Mouse (Mus musculus) lung, adult 2 months (tissue): ENCODE measurements around the gene Lars2.

Experiments used
- CTCF ChIP-seq: fragments of 200-500 bp; IDR thresholded peaks from 2 replicates; pipeline ENCODE4 v1.5.1; 2011; ENCODE audit warnings: mild to moderate bottlenecking, low read length, control low read depth; ENCODE audit not compliant: insufficient read depth
- POLR2A ChIP-seq: fragments of 200-500 bp; IDR thresholded peaks from 2 replicates; pipeline ENCODE4 v1.6.1; 2011; ENCODE audit warnings: low read depth, mild to moderate bottlenecking, control low read depth, low read length, borderline replicate concordance; ENCODE audit errors: extremely low read depth

DNA sequence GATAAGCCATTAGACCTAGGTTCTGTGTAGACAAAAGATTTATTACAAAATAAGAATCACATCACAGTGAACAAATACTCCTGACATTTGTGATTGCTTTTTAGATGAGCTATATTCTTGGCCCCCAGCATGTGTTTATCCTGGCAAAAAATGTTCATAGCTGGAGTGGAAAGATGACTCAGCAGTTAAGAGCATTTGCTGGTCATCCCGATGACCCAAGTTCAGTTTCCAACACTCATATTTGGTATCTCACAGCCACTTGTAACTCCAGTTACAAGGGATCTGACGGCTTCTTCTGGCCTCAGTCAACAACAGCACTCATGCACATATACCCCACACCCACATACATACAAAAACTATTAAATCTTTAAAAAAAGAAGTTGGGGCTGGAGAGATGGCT, 42.0 kb downstream of the Lars2 start:
- TF ChIP-seq CTCF (no peak), POLR2A (no peak)
